Mouse (Mus musculus) brain, embryonic 18.5 days (tissue): ENCODE data around the gene Rbms2.
A peak's percentile ranks its signal among the peaks of the same experiment; 100 is the strongest.
"Not testable (repeated sequence)": the region's sequence is repeated elsewhere in the genome, so short reads cannot be mapped to it uniquely, and the experiment has no call there.

Experiments
- DNase-seq: peaks from one replicate; pipeline ENCODE4 v3.0.0-alpha.2; 2012; ENCODE audit warnings: low read depth, low spot score

Gene Rbms2

DNA sequence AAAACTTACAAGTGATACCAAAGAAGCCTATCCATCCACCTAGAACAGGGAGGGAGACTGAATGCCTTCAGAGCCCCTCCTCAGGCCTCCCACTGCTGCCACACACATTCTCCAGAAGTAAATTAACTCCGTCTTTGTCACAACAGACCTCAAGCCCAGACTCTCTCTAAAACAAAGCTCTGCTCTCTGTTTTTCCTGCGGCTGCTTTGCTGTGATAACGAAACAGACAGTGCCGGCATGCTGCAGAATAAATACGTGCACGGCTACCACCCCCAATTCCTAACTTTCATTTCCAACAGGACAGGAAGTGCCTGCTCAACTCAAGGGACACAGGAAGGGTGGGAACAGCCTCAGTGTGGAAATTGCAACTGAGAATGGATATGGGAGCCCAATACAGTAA, at the start of gene Rbms2:
TSS of gene Rbms2 (minus strand) at position 309 of the 400 bp plus-strand sequence.
- no peak for DNase-seq

DNA sequence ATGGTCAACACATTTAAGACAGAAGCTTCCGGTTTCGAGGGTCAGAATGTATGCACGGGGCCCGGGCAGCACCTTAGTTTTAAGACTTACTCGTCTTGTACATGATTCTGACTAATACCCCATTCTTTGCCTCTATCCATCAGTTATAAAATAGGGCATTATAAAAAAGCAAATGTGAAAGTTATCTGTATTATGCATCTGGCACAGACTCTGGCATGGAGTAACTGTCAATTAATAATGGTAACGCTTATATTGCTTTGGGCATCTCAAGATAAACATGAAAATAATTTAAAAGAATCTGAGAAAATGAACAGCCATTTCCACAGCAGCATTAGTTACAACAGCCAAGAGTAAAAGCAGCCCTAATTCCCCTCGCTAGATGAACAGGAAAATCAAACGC, 47.9 kb upstream of the Rbms2 start:
- DNase-seq: no peak

DNA sequence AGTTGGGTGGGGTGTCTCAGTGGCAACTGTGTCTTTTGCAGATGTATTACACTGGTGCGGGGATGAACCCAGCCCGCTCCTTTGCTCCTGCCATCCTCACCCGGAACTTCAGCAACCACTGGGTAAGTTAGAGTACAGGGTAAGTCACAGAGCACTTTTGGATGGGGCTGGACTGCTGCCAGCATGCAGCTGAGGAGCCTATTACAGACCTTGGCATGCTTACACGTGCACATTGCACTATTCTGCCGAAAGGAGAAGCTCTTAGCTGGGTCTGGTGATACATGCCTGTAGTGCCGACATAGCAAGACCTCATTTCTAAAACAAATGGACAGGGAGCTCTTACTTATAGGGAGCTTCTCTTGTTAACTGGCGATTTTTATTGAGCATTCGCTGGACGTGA, 47.5 kb upstream of the Rbms2 start:
- DNase-seq: no peak

DNA sequence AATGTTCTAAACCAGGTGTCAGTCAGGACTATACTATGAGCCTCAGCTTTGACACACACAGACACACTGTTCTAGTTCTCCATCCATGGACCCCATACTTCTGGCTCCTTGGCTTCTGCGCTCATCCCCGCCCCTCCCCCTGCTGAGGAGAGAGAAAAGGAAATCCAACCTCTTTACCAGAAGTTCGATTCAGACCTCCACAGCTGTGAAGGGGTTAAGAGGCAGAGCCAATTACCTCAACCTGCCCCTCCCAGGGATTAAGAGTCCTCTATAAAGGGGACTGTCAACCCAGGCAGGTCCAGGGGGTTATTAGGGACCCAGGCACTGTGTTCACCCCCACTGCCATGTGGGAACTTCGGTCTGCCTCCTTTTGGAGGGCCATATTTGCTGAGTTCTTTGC, 45.4 kb upstream of the Rbms2 start, which contains the start of gene Mip:
TSS of gene Mip (plus strand) at position 301 of the 400 bp plus-strand sequence.
- no peak for DNase-seq

DNA sequence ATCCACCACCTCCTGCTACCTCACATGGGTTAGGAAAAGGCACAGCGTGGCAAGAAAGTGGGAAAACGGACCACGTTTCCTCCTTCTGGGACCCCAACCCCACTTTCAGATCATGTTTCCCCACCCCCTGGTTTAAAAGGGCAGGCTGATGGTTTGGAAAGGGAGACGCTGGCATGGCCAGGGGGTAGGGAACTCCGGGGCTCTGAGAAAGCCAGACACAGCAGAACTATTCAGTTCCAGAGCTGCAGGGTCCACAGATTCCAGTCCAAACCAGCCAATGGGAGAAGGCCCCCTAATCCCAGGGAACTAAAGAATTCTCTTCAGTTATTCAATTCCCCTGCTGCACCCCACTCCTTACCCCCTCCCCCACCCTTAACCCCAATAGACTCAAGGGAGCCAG, 45.0 kb upstream of the Rbms2 start:
- no peak for DNase-seq

DNA sequence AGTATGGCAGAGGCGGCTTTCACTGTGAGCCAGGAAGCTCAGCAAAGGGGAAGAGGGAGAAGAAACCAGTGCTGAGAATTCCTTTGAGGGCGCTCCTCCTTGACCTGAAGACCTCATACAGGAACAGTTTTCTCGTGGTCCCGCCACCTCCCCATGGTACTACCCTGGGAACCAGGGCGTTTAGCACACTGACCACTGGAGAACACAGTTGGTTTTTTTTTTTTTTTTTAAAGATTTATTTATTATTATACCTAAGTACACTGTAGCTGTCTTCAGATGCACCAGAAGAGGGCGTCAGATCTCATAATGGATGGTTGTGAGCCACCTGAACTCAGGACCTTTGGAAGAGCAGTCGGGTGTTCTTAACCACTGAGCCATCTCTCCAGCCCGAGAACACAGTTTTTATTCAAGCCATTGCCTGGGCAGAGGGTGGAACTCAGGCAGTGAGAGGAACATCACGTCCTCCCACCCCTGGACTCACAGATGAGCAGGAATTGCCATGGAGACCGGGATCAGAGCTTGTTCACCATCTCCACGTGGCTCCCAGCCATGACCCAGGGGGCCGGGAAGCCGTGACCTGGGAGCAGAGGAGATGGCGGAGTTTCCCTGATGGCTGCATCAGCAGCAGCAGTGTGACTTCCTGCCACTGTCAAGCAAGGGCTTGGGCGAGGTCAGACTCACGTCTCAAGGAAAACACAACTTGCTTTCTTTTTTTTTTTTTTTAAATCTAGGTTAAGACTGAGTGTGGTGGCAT, 41.6 kb upstream of the Rbms2 start:
- DNase-seq: no peak

DNA sequence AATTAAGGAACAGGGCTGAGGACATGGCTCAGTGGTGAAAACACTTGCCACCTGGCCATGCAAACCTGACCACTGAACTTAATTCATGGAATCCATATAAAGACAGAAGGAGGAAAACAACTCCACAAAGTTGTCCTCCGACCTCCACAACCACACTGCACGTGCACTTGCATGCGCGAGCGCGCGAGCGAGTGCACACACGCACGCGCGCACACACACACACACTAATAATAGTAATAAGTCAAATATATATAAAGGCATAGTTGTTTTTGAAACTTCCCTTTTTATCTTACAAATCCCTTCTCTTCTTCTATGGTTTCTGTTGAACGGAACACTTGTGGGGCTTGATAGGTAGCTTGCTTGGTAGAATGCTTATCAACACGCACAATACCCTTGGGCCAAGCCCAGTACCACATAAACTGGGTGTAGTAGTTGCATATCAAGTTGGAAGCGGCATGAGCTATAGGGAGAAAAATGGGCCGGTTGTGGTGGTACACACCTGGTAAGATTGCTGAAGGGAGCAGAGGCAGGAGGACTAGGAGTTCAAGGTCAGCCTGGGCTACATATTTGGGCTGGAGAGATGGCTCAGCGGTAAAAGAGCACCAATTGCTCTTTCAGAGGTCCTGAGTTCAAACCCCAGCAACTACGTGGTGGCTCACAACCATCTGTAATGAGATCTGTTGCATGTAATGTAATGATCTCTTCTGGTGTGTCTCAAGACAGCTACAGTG, 38.5 kb upstream of the Rbms2 start:
- no peak for DNase-seq

DNA sequence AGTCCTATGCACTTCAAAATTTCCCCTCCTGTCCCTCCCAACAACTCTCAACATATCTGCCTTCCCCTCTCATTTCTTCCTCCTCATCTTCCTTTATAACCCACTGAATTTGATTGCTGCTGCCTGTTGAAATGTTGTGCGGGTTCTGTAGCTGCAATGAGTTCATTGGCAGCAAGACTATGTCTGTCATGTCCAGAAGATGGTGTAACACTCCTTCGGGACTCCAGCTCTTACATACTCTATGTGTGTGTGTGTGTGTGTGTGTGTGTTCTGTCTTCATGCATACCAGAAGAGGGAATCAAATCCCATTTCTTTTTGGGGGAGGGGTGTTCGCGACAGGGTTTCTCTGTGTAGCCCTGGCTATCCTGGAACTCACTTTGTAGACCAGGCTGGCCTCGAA, 34.9 kb upstream of the Rbms2 start:
- no peak for DNase-seq

DNA sequence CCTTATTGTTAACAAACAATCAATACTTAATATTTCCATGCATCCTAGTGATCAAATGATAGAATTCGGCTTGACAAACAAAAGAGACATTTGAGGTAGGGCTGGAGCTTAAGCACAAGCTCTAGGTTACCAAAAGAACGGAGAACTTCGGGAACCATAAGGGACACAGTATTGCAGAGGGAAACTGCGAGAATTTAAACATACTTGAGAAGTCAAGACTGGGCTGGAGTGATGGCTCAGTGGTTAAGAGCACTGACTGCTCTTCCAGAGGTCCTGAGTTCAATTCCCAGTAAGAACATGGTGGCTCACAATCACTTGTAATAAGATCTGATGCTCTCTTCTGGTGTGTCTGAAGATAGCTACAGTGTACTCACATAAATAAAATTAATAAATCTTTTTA, 34.0 kb upstream of the Rbms2 start:
- not testable (repeated sequence) for DNase-seq

DNA sequence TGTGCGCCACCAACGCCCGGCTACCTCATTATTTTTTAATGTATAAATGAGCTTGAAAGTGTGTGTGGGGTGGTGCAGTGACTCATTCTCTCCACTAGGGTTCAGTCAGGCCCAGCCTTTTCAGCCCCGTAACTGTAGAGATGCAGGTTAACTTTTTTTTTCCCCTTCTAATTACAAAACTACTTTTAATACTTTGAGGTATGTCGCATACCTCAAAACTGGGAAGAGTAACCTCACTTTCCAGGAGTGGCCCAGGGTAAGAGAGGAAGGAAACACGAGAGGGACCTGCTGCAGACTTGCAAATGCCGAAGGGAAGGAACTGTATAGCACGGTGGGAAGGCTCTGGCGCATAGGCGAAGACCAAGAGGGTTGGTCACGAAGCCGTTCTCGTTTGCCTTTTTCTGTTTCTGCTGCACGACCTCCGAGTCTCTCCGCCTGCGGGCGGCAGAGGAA, 32.8 kb upstream of the Rbms2 start:
- no peak for DNase-seq

DNA sequence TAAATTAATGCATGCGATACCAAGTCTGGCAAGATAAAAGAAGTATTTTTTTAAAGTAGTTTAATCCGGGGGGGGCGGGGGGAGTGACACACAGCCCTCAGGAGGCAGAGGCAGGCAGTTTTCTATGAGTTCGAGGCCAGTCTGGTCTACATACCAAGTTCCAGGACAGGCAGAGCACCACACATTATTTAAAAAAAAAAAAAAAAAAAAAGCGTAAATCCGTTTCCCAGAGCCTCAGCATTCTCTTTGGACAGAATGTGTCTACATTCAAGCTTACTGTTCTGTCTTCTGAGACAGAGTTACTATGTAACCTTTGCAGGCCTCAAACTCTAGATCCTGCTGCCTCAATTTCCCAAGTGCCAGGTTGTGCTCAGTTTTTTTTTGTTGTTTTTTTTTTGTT, 32.1 kb upstream of the Rbms2 start:
- DNase-seq: no peak

DNA sequence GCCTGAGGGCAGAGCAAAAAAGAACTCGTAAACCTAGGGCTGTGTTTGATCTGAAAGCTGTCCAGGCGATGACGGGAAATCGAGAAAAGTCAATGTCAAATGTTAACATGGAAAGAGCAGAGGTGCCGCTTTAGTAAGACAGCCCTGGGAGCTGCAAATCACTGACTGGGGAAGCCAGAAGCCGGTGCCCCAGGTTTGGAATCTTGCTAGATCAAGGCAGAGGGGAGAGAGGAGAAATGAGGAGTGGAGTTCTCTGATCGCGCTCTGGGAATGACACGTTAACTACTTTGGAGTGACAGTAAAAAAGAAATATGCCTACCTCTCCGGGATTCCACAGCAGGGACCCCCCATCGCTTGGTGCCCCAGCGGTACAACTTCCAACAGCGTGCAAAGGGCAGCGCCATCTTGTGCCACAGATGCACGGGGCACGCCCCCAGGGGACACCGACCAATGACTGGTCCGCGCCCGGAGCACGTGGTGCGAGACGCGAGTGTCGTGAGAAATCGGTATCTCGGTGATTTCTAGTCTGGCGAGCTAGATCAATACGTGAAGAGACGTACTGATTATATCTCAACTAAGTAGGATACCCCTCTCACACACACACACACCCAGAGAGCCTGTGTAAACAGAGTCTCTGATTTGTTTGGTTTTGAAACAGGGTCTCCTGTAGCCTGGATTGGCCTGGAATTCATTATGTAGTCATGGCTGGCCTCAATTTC, 31.5 kb upstream of the Rbms2 start, which contains the start of gene Spryd4:
TSS of gene Spryd4 (minus strand) at position 418 of the 719 bp plus-strand sequence.
- DNase-seq: peak; percentile 79

DNA sequence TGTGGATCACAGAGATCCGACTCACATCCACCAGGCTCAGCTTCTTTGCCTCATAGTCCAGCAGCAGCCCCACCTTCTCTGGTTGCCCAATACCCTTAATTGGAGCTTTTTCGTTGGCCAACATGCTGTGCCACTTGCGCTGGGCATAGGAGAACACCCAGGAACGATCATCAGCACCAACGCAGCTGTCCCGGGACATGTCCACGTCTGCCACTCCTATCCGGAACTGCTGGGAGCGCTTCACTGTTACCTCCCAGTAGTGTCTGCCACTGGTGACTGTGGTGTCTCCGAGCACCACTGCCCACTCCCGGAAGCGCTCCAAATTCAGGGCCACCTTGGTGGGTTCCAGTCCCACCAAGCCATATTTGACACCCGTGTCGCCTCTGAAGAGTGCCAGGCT, 30.9 kb upstream of the Rbms2 start:
- no peak for DNase-seq

DNA sequence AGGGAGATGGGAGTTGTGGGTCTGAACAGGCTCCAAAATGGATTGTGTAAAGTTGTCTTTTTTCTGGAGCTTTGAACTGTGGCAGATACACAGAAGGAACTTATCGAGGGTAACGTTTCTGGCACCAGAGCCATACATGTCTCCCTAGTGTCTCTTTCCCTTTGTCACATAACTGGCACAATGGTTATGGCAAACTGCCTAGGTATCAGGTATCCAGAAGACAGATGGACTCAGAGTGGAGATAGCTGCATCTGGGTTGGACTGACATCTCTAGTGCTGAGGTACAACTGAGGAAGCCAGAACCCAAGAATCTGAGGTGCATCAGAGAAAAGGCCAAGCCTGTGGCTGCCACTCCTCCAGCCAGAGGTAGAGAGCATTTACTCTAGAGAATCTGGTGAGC, 30.0 kb upstream of the Rbms2 start:
- no peak for DNase-seq

DNA sequence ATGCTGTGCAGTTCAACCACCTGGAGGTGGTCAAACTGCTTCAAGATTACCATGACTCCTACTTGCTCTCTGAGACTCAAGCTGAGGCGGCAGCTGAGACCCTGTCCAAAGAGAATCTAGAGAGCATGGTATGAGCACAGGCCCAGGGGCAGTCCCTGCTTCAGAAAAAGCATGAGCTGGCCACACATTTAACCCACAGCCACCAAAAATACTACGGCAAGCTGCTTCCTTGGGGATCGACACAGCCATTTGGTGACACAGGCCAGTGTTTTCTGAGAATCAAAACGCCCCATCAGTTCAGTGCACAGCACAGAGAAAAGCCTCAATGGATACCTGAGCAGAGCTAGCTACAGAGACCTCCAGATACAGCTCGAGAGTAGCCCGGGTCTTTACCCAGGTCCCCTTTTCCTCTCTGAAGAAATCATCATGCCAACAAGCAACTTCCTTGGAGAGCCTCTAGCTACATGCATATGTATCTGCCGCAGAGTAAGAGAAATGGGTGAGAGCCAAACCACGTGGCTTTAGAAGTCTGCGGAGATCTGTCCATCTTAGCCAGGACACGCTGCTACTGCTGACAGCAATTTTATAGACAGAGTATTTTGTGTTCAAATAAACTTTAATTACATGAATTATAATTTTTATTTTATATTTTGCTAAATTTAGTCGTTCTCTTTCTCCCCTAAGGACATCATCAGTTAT, 29.4 kb upstream of the Rbms2 start:
- DNase-seq: no peak

DNA sequence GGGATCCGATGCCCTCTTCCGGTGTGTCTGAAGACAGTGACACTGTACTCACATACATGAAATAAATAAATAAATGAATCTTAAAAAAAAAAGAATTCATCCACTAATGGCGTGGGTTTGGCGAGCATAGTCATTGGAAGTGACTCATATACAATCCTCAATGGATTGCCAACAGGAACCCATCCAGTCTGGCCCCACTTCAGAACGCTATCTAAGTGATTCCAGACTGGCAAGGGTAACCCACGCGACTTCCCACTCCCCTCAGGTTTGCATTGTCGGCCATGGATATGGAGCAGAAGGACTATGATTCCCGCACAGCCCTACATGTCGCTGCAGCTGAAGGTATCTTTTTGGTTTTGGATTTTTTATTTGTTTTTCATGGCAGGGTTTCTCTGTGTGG, 28.2 kb upstream of the Rbms2 start:
- no peak for DNase-seq

DNA sequence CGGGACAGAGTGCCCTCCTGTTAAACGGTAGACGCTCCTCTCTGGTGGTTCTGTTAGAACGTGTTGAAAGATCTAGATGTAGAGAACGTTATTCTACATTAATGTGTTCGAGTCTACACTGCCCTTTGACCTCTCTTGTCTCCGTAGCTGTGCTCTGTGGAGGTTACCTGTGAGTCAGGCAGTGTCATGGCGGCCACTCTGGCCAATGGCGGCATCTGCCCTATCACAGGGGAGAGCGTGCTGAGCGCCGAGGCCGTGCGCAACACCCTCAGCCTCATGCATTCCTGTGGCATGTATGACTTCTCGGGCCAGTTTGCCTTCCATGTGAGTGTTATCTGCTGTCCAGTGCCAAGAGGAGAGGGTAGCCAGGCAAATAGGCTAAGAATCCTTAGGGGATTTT, 24.8 kb upstream of the Rbms2 start:
- DNase-seq: no peak

DNA sequence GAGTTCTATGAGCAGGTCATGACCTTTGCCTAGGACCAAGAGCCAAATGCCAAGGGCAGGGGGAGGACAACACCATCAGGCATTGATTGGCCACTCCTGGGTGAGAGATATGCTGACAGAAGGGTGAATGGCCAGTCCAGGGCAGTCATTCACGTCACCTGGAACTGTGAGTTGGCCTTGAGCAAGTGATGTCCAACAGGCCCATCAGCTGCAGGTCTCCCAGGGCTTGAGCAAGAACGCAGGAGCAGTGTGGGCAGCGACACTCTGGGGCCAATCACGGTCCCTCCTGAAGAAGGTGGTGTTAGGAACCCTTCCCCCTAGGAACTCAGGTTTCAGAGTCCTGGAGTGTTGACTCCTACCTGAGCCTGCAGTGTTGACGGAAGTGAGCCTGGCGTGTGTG, 21.8 kb upstream of the Rbms2 start:
- DNase-seq: no peak

DNA sequence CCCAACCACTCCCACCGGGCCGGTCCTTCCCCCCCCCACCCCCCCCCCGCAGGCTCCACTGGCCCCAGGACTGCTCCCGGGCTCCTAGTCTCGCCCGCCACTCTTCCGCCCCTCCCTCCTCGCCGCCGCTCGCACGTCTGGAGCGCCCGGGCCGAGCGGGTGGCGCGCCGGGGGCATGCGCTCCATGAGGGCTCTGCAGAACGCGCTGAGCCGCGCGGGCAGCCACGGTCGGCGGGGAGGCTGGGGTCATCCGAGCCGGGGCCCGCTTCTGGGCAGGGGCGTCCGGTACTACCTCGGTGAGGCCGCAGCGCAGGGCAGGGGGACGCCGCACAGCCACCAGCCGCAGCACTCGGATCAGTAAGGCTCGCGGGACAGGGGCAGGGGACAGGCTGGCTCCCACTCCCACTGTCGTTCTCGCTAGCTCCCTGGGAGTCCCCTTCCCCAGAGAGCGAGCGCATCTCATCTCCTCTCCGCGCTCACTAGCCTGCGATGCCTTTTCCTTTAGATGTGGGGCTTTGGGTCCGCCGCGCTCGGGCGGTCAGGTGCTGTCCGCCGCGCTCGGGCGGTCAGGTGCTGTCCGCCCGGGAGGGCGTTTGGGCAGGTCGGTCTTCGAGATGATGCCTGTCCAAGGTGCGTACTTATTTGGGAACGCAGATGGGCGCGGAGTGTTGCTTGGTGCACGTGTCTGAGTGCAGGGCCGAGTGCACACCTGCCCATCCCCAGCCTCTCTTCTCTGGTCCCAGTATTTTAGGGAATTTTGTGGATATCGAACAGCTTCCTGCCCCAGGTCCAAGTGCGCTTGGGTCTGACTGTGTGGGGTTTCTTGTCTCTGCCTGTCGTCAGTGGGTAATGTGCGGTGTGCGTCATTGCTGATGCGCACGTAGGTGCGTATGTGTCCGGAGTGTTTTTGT, 14.7 kb upstream of the Rbms2 start:
- DNase-seq: no peak

DNA sequence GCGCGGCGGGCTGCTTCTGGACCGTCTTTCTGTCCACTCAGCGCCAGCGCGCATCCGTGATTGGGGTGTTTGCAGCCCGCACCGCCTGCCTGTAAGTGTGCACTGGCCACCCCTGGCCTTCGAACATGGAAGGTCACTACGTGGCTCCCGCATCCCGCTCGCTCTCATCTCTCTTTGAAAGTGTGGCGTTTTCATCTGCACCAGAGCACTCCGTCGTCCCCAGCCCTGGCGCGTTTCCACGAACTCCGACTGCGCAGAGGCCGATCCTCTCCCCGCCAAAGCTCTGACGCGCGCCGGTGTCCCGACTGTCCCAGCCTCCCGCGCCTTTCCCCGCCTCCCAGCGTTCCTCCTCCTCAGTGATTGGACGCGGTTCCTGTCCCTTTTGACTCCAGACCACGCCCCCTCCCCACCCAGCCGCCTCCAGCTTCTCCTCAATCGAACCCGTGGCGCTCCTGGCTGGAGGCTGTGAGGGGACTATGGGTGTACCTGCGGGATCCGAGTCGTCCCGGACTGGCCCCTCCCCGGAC, 14.0 kb upstream of the Rbms2 start, which contains the start of gene Gls2:
TSS of gene Gls2 (plus strand) at position 434 of the 527 bp plus-strand sequence.
- DNase-seq: peak; percentile 82
